Mouse (Mus musculus) cerebellum, adult 2 months (tissue): ENCODE results near the gene Scube2. TPM values are rescaled to one million over a fixed set of nuclear protein-coding genes. Genes with fewer than 3 reads are reported as not detected.

Experiments used
- DNase-seq, 2 experiments: peaks; one replicate each; pipeline ENCODE4 v3.0.0; 2021
- H3K27ac ChIP-seq: fragments of 200-500 bp; 2 replicates; pipeline ENCODE4 v1.5.1; 2012; ENCODE audit warnings: low read length, control low read depth, inconsistent platforms; ENCODE audit not compliant: insufficient read depth
- H3K27me3 ChIP-seq: fragments of 200-500 bp; 2 replicates; pipeline ENCODE4 v1.6.1; 2012; ENCODE audit warnings: inconsistent platforms, mild to moderate bottlenecking, low read length, moderate library complexity; ENCODE audit not compliant: control insufficient read depth, insufficient read depth
- H3K4me1 ChIP-seq: fragments of 200-500 bp; 2 replicates; pipeline ENCODE4 v1.6.1; 2011; ENCODE audit warnings: low read length; ENCODE audit not compliant: control insufficient read depth, insufficient read depth
- H3K4me3 ChIP-seq: fragments of 200-500 bp; replicated peaks from 2 replicates; pipeline ENCODE3; 2011; ENCODE audit warnings: mild to moderate bottlenecking, low read depth, low read length, control low read depth; ENCODE audit not compliant: insufficient read depth
- CTCF ChIP-seq: fragments of 200-500 bp; IDR thresholded peaks from 2 replicates; pipeline ENCODE4 v1.5.1; 2011; ENCODE audit warnings: low read depth, mild to moderate bottlenecking, control low read depth, low read length, moderate library complexity, borderline replicate concordance; ENCODE audit not compliant: insufficient read depth
- POLR2A ChIP-seq: fragments of 200-500 bp; IDR thresholded peaks from 2 replicates; pipeline ENCODE4 v1.6.1; 2011; ENCODE audit warnings: low read length, control low read depth, borderline replicate concordance; ENCODE audit not compliant: insufficient read depth
- WGBS: fragments of 180-500 bp; shearing (Covaris S2); methylation state at CpG from one replicate; pipeline ENCODE4 v1.1.7; 2018; 5-methylcytosine and 5-hydroxymethylcytosine counted together
- polyA plus RNA-seq: library from polyadenylated mRNA; depleted of rRNA; stranded (reverse); fragments of >200 nt; gene quantifications from 2 replicates; pipeline ENCODE4 v1.2.3, GENCODE M21; 2012

Gene Scube2
- polyA plus RNA-seq, 1 experiment, result 0.26 TPM

- DNase-seq, result no peak
- WGBS, result 90% methylated on average over 5 of the region's 5 CpGs
- no peak overlapping the region for H3K27ac ChIP-seq
- H3K4me1 ChIP-seq, result no peaks in the 10 kb centered on the region
- TF ChIP-seq CTCF (no peak), POLR2A (no peak)
- no peaks in the 10 kb centered on the region for H3K27me3 ChIP-seq
- H3K4me3 ChIP-seq, result no peak overlapping the region
Measured at GRCm38 (mm10) chr7:109871232-109871631, 5.8 kb upstream of the Scube2 start.

DNA sequence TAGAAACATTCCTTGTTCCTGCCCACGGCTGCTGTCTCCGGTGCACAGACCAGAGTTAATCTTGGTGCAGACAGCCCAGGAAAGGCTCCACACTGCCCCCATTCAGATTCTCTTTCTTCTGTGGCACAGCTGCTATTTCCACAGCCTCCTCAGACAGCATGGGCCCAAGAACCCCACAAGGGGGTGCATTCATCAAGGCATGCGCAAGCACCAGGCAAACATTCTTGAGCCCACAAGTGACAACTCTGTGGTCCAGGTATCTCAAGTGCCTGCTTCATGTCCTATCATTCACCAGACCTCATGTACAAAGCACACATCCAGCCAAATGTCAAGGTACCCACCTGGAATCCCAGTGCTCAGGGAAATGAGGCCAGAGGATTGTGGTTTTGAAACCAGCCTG, 3.0 kb upstream of the Scube2 start:
- 56% methylated on average over 3 of the region's 3 CpGs for WGBS
- Histone ChIP-seq H3K27ac (no peak overlapping the region), H3K4me1 (0 out of 2 replicates have a peak, but pooled peaks cover 3% of the 10 kb centered on the region), H3K27me3 (peaks cover 5% of the 10 kb centered on the region; the same call in 1 of the 2 replicates), H3K4me3 (no peak overlapping the region)
- no peak for DNase-seq
- TF ChIP-seq CTCF (no peak), POLR2A (no peak)

DNA sequence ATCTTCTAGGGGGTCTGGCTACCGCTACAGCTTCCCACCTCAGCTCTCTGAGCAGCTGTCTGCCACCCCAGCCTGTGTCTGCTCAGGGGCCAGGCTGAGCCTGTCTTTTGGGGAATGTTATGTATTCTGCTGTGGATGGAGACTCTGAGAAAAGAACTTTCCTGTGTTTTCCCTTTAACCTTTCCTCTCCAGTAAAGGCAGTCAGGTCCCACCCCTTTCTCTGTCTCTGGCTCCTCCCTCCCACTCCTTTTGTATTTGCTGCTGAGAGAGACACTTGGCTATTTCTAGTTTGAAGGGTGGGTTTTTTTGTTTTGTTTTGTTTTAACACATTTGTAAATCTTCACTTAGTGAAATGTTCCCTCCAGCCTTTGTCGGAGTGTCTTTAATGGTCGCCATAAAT, 1.2 kb upstream of the Scube2 start:
- no peak overlapping the region for H3K27ac ChIP-seq
- WGBS, result 90% methylated on average over 3 of the region's 3 CpGs

DNA sequence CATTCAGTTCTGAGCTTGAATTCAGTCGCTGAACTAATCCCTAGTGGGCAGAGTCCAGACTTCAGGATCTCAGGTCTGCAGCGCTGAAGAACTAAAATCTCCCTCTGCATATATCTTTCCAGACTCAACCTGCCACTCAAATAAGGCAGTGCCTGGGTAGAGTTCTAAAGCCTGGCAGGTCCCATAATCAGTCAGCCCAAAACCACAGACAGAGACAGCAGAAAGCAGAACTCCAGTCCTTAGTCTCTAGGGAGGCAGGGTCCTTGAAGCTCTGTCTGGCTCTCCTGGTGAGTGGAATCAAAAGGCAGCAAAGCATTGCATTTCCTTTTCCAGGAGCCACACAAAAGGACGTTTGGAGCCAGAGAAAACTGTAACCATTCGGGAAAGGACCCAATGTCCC, 1.9 kb downstream of the Scube2 start:
- DNase-seq, result no peak
- H3K4me3 ChIP-seq, result no peak overlapping the region
- peaks cover 5% of the 10 kb centered on the region; the same call in 1 of the 2 replicates for H3K27me3 ChIP-seq
- 0 out of 2 replicates have a peak, but pooled peaks cover 3% of the 10 kb centered on the region for H3K4me1 ChIP-seq
- H3K27ac ChIP-seq, result no peak overlapping the region
- 34% methylated on average over 4 of the region's 4 CpGs for WGBS
- TF ChIP-seq POLR2A, result no peak
- no peak for TF ChIP-seq CTCF

More for the DNA sequence above, 1.2 kb upstream of the Scube2 start:
- 0 out of 2 replicates have a peak, but pooled peaks cover 3% of the 10 kb centered on the region for H3K4me1 ChIP-seq
- no peak overlapping the region for H3K4me3 ChIP-seq
- peaks cover 5% of the 10 kb centered on the region; the same call in 1 of the 2 replicates for H3K27me3 ChIP-seq
- TF ChIP-seq CTCF, result no peak
- no peak for TF ChIP-seq POLR2A
- DNase-seq, result no peak

DNA sequence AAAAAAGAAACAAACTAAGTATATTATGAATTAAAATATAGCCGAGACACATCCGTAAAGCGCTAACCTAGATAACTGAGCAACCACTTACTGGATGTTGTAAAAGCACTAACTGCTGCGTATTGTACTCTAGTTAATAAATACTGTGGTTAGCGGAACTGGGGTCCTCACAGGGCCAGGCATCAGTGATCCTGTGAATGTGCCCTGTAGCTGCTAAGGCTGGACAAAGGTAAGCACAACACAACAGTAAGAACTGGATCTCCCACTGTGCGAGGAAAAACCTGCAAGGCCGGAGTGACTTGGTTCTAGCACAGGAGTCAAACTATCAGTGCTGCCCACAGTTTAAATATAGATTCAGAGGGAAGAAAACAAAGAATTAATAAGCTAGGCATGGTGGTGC, 5.3 kb downstream of the Scube2 start:
- Histone ChIP-seq H3K4me1 (0 out of 2 replicates have a peak, but pooled peaks cover 2% of the 10 kb centered on the region), H3K27me3 (no peaks in the 10 kb centered on the region; the same call in 1 of the 2 replicates), H3K27ac (no peak overlapping the region), H3K4me3 (no peak overlapping the region)
- DNase-seq, result no peak
- 92% methylated on average over 7 of the region's 7 CpGs for WGBS
- TF ChIP-seq POLR2A (no peak), CTCF (no peak)

GRCm38 (mm10) chr7:109859354-109859753, 6.1 kb downstream of the Scube2 start:
- Histone ChIP-seq H3K4me1 (no peaks in the 10 kb centered on the region), H3K27ac (no peak overlapping the region), H3K4me3 (no peak overlapping the region), H3K27me3 (no peaks in the 10 kb centered on the region)
- DNase-seq, result no peak
- 72% methylated on average over 6 of the region's 6 CpGs for WGBS
- TF ChIP-seq CTCF (no peak), POLR2A (no peak)

DNA sequence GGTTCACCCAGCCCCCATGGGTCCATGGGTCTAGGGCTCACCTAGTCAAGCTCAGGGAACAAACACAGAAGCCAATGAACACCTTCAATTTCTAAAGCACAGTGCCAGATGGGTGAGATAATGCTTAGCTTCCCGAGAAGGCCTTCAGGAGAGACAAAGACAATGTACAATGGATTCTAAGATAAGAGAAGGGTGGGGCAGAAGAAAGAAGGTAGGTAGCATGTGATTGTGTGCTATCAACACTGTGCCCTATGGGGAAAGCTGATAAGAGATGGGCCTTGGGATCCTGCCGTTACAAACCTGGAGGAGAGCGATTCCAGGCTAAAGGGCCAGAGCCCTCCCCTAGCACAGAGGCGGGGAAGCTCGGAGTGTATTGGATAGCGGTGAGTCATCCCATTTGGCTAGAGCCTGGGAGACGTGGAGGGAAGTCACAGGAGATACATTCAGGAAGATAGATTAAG, 12.7 kb downstream of the Scube2 start:
- Histone ChIP-seq H3K4me1 (peaks cover 4% of the 10 kb centered on the region; the same call in 1 of the 2 replicates), H3K27me3 (no peaks in the 10 kb centered on the region), H3K27ac (no peak overlapping the region), H3K4me3 (no peak overlapping the region)
- DNase-seq, result peak; percentile 36 to 67
- TF ChIP-seq CTCF (no peak), POLR2A (no peak)
- WGBS, result 34% methylated on average over 7 of the region's 7 CpGs

GRCm38 (mm10) chr7:109852017-109852416, 13.5 kb downstream of the Scube2 start:
- H3K27ac ChIP-seq, result no peak overlapping the region
- TF ChIP-seq CTCF (no peak), POLR2A (no peak)
- 92% methylated on average over 7 of the region's 7 CpGs for WGBS

DNA sequence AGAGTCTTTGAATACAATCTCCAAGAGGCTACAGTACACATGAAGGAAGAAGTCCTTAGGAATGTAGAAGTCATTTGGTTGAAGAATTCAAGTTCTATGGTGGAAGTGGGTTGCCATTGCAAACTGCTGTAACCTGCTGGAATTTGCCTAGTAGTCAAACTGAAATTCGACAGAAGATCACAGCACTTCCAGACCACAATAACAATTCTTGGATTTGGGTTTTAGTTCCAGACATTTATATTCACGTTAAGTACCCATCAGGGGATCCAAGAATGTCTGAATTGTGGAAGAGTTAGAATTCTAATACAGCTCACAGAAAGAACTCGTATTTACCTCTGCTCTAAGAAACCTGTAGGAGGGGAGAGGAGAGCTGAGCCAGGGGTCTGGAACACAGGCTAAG, 14.9 kb downstream of the Scube2 start:
- DNase-seq, result no peak
- no peak overlapping the region for H3K4me3 ChIP-seq
- WGBS, result 68% methylated on average over 3 of the region's 3 CpGs
- TF ChIP-seq POLR2A, result no peak
- no peak for TF ChIP-seq CTCF
- peaks cover 4% of the 10 kb centered on the region; the same call in 1 of the 2 replicates for H3K4me1 ChIP-seq
- H3K27me3 ChIP-seq, result no peaks in the 10 kb centered on the region
- no peak overlapping the region for H3K27ac ChIP-seq

More at GRCm38 (mm10) chr7:109852017-109852416, 13.5 kb downstream of the Scube2 start:
- Histone ChIP-seq H3K4me3 (no peak overlapping the region), H3K4me1 (peaks cover 4% of the 10 kb centered on the region; the same call in 1 of the 2 replicates), H3K27me3 (no peaks in the 10 kb centered on the region)
- DNase-seq, result no peak
